ENCODE assay signal across 13 mouse cellular contexts in the genomic region with DNA sequence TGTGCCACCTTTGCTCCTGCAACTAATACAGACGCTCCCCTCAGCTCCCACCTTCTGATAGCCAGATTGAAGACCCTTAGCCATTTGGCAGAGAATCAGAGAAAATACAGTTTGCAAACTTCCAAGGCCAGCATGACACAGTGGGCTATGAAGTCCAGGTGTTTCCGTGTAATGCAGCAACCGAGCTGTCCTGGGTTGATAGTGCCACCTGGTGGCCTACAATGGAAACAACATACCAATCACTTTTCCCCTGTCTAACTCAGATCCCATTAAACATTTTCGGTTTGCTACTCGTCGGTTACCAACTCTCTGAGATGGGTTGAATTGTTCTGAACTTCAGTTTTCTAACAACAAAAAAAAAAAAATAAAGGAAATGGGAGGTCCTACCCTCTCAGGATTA. TPM values are rescaled to one million over a fixed set of nuclear protein-coding genes. Genes with fewer than 3 reads are reported as not detected.
DNase-seq lines count a peak whose midpoint lies in the region; ATAC-seq and TF ChIP-seq lines count a peak whose summit lies in the region.
"Had no signal": no experiment of that assay in that cellular context is flagged by ENCODE, and none has a peak within 500 bp of the region (broad histone marks: within the 10 kb centered on the region; RNA-seq: fewer than 3 reads in every experiment).

No protein-coding gene starts in this region.

- no peak for DNase-seq in heart, adult 2 months
- DNase-seq in heart, postnatal 4 days = no peak
- no peak for DNase-seq in lung, adult 2 months
- DNase-seq in lung, postnatal 4 days = no peak
- no peak for DNase-seq in G1E (ENCODE audit: low spot score)
- no peak for DNase-seq in urinary bladder, postnatal 25 days (ENCODE audit: low spot score)
- DNase-seq in layer of hippocampus, postnatal 10 days (ENCODE audit: low spot score in 2 of 2) = no peak
- DNase-seq: cerebellum, adult 9-11 months; kidney, adult 9 months; retina, postnatal 1 day had no signal

- intact Hi-C loops in heart, adult 2 months (cut with DNase I) = no loop called here

- H3K9me3 ChIP-seq in G1E (replicated peaks) = peaks cover 29% of the 10 kb centered on the region
- H3K9me3 ChIP-seq: forebrain, embryonic 15.5 days had no signal

- H3K36me3 ChIP-seq in heart, adult 2 months (ENCODE audit: control insufficient read depth, insufficient read depth, low read length) = no peaks in the 10 kb centered on the region
- no peaks in the 10 kb centered on the region for H3K36me3 ChIP-seq in G1E (replicated peaks)
- H3K36me3 ChIP-seq: forebrain, embryonic 15.5 days; liver, embryonic 15.5 days had no signal

- no peak for TF ChIP-seq EP300 in heart, adult 2 months (IDR thresholded peaks at IDR 0.05; ENCODE audit: insufficient read depth, low read depth, low read length)

- H3K4me1 ChIP-seq in heart, adult 2 months (ENCODE audit: control insufficient read depth, insufficient read depth, low read length) = no peaks in the 10 kb centered on the region
- no peaks in the 10 kb centered on the region for H3K4me1 ChIP-seq in lung, adult 2 months (ENCODE audit: control insufficient read depth, insufficient read depth, low read length)
- H3K4me1 ChIP-seq in G1E (ENCODE audit: insufficient read depth, low read depth, low read length) = no peaks in the 10 kb centered on the region
- no peaks in the 10 kb centered on the region for H3K4me1 ChIP-seq in cortical plate, adult 2 months (ENCODE audit: control insufficient read depth, insufficient read depth, low read length)
- H3K4me1 ChIP-seq: forebrain, embryonic 15.5 days; liver, embryonic 15.5 days had no signal

- no peak overlapping the region for H3K4me3 ChIP-seq in heart, adult 2 months
- H3K4me3 ChIP-seq in lung, adult 2 months (replicated peaks; ENCODE audit: extremely low read depth, low read depth, low read length) = no peak overlapping the region
- H3K4me3 ChIP-seq in G1E (ENCODE audit: low read depth, low read length) = no peak overlapping the region
- no peak overlapping the region for H3K4me3 ChIP-seq in cortical plate, adult 2 months (ENCODE audit: insufficient read depth, low read length)
- H3K4me3 ChIP-seq: forebrain, embryonic 15.5 days; liver, embryonic 15.5 days had no signal

- TF ChIP-seq POLR2A in heart, adult 2 months (IDR thresholded peaks at IDR 0.05; ENCODE audit: insufficient read depth, low read depth, low read length) = no peak
- TF ChIP-seq POLR2A in lung, adult 2 months (IDR thresholded peaks at IDR 0.05; ENCODE audit: borderline replicate concordance, extremely low read depth, low read depth, low read length) = no peak
- no peak for TF ChIP-seq POLR2A in cortical plate, adult 2 months (IDR thresholded peaks at IDR 0.05; ENCODE audit: extremely low read depth, insufficient read depth, low read length)

- no peak overlapping the region for H3K27ac ChIP-seq in heart, adult 2 months
- H3K27ac ChIP-seq in cortical plate, adult 2 months (ENCODE audit: insufficient read depth, low read length) = no peak overlapping the region
- H3K27ac ChIP-seq: forebrain, embryonic 15.5 days; liver, embryonic 15.5 days had no signal

- ATAC-seq in G1E (ENCODE audit: extremely low read depth, insufficient number of reproducible peaks, low FRiP score, poor library complexity, severe bottlenecking) = no peak
- ATAC-seq: forebrain, embryonic 15.5 days had no signal

- no peaks in the 10 kb centered on the region for H3K79me2 ChIP-seq in heart, adult 2 months (replicated peaks; ENCODE audit: control insufficient read depth, insufficient read depth, low read length)

- H3K9ac ChIP-seq in heart, adult 2 months (ENCODE audit: low read depth, low read length) = no peak overlapping the region
- H3K9ac ChIP-seq: forebrain, embryonic 15.5 days; liver, embryonic 15.5 days had no signal

- WGBS in heart, adult 2 months = 72% methylated on average over 6 of the region's 6 CpGs
- WGBS in lung, adult 2 months = 83% methylated on average over 6 of the region's 6 CpGs

- peak; percentile 28 for TF ChIP-seq CTCF in heart, adult 2 months (IDR thresholded peaks at IDR 0.05)
- 0 out of 2 replicates have a peak, but pooled peaks have one; percentile 14 for TF ChIP-seq CTCF in lung, adult 2 months (IDR thresholded peaks at IDR 0.05; ENCODE audit: insufficient read depth, low read length)
- TF ChIP-seq CTCF in G1E (IDR thresholded peaks at IDR 0.05; ENCODE audit: low read depth, low read length) = 0 out of 2 replicates have a peak, but pooled peaks have one; percentile 22
- 0 out of 2 replicates have a peak, but pooled peaks have one; percentile 2 for TF ChIP-seq CTCF in cortical plate, adult 2 months (IDR thresholded peaks at IDR 0.05; ENCODE audit: extremely low read depth, insufficient read depth, low read length)

- no peaks in the 10 kb centered on the region for H3K27me3 ChIP-seq in heart, adult 2 months (ENCODE audit: control insufficient read depth, insufficient read depth, low read length)
- no peaks in the 10 kb centered on the region for H3K27me3 ChIP-seq in G1E (ENCODE audit: insufficient read depth, low read length)
- H3K27me3 ChIP-seq: forebrain, embryonic 15.5 days; liver, embryonic 15.5 days had no signal

RNA-seq across cellular contexts. Expression of a gene that starts 59.7 kb away (rescaled TPM):
- total RNA-seq in heart, adult 2 months (2021) = 100 to 1,000 TPM; 517 to 581 TPM
- 865 and 1,515 TPM in 2 replicates for polyA plus RNA-seq in heart, adult 2 months (2012; rRNA removed)
- total RNA-seq in heart, postnatal 4 days (2021) = 100 to 1,000 TPM; 905 to 908 TPM
- polyA plus RNA-seq in lung, adult 2 months (2012; rRNA removed) = 435 and 792 TPM in 2 replicates
- total RNA-seq in G1E (2014; fragmentation: Nextera tagmentation) (994 and 1,062 TPM in 2 replicates), G1E (2017) (1,114 and 1,598 TPM in 2 replicates)
- 15.2 and 16.0 TPM in 2 replicates for polyA plus RNA-seq in G1E (2012)
- polyA plus RNA-seq in cortical plate, adult 2 months (2012; rRNA removed) = 1,243 and 1,296 TPM in 2 replicates
- 100 to 1,000 TPM; 514 TPM for total RNA-seq in layer of hippocampus, postnatal 10 days (2021)
